In genomic region chr11:94322636-94323035, GRCm38 (mm10) we compare ENCODE assay signal across 10 mouse cellular contexts. TPM values are rescaled to one million over a fixed set of nuclear protein-coding genes. Genes with fewer than 3 reads are reported as not detected.
DNase-seq lines count a peak whose midpoint lies in the region; ATAC-seq and TF ChIP-seq lines count a peak whose summit lies in the region.
"Had no signal": no experiment of that assay in that cellular context is flagged by ENCODE, and none has a peak within 500 bp of the region (broad histone marks: within the 10 kb centered on the region; RNA-seq: fewer than 3 reads in every experiment).

No protein-coding gene starts in this region.

- ATAC-seq in kidney, postnatal 0 days (replicated peaks; ENCODE audit: low FRiP score, low read depth): no peak
- no peak for ATAC-seq in embryonic facial prominence, embryonic 11.5 days (replicated peaks; ENCODE audit: insufficient number of reproducible peaks, low FRiP score, low TSS enrichment, low read depth)
- no peak for ATAC-seq in hindbrain, embryonic 16.5 days
- no peak for ATAC-seq in midbrain, embryonic 16.5 days

- H3K27me3 ChIP-seq in kidney, postnatal 0 days (ENCODE audit: insufficient read depth, low read length): no peaks in the 10 kb centered on the region
- no peaks in the 10 kb centered on the region for H3K27me3 ChIP-seq in embryonic facial prominence, embryonic 11.5 days (ENCODE audit: control insufficient read depth, insufficient read depth, low read length)
- H3K27me3 ChIP-seq in hindbrain, embryonic 16.5 days (replicated peaks; ENCODE audit: control insufficient read depth, insufficient read depth, low read length): no peaks in the 10 kb centered on the region
- no peaks in the 10 kb centered on the region for H3K27me3 ChIP-seq in midbrain, embryonic 16.5 days (ENCODE audit: control insufficient read depth, insufficient read depth, low read depth, low read length)

- peak overlapping the region; percentile 61 for H3K4me2 ChIP-seq in kidney, postnatal 0 days (ENCODE audit: low read length)
- peak overlapping the region; percentile 76 for H3K4me2 ChIP-seq in embryonic facial prominence, embryonic 11.5 days (ENCODE audit: low read depth, low read length)
- H3K4me2 ChIP-seq in hindbrain, embryonic 16.5 days (ENCODE audit: low read length): peak overlapping the region; percentile 64
- H3K4me2 ChIP-seq in midbrain, embryonic 16.5 days (ENCODE audit: low read length): peak overlapping the region; percentile 54

- H3K4me3 ChIP-seq in kidney, postnatal 0 days (replicated peaks; ENCODE audit: low read depth, low read length): peak overlapping the region; percentile 98
- 0 out of 2 replicates have a peak overlapping the region, but pooled peaks have one; percentile 100 for H3K4me3 ChIP-seq in embryonic facial prominence, embryonic 11.5 days (ENCODE audit: low read depth, low read length)
- peak overlapping the region; percentile 99 for H3K4me3 ChIP-seq in hindbrain, embryonic 16.5 days (ENCODE audit: low read length)
- H3K4me3 ChIP-seq in midbrain, embryonic 16.5 days (ENCODE audit: low read depth, low read length): peak overlapping the region; percentile 92

- H3K27ac ChIP-seq in kidney, postnatal 0 days: peak overlapping the region; percentile 99
- no peak overlapping the region for H3K27ac ChIP-seq in embryonic facial prominence, embryonic 11.5 days (replicated peaks; ENCODE audit: low read depth, low read length)
- peak overlapping the region; percentile 89 for H3K27ac ChIP-seq in hindbrain, embryonic 16.5 days (ENCODE audit: low read depth, low read length)
- peak overlapping the region; percentile 98 for H3K27ac ChIP-seq in midbrain, embryonic 16.5 days (ENCODE audit: low read length)

- no peak for DNase-seq in kidney, postnatal 0 days (ENCODE audit: low spot score)
- no peak for DNase-seq in kidney, postnatal 14 days
- peak; percentile 37 for DNase-seq in embryonic facial prominence, embryonic 11.5 days (ENCODE audit: low spot score)
- DNase-seq in urinary bladder, postnatal 14 days (ENCODE audit: low spot score): no peak
- no peak for DNase-seq in right cerebral cortex, postnatal 14 days
- DNase-seq in embryo, embryonic 9.5 days (ENCODE audit: extremely low spot score): no peak
- DNase-seq: adrenal gland, postnatal 25 days; kidney, postnatal 10 days had no signal

- no peak for TF ChIP-seq CTCF in kidney, postnatal 0 days (IDR thresholded peaks at IDR 0.05; ENCODE audit: low read depth)

- H3K36me3 ChIP-seq in kidney, postnatal 0 days (ENCODE audit: insufficient read depth, low read length): no peaks in the 10 kb centered on the region
- no peaks in the 10 kb centered on the region for H3K36me3 ChIP-seq in embryonic facial prominence, embryonic 11.5 days (replicated peaks; ENCODE audit: control insufficient read depth, insufficient read depth, low read depth, low read length)
- no peaks in the 10 kb centered on the region for H3K36me3 ChIP-seq in hindbrain, embryonic 16.5 days (ENCODE audit: control insufficient read depth, insufficient read depth, low read length)
- no peaks in the 10 kb centered on the region for H3K36me3 ChIP-seq in midbrain, embryonic 16.5 days (ENCODE audit: control insufficient read depth, insufficient read depth, low read length)

- WGBS in kidney, postnatal 0 days: 32% methylated on average over 5 of the region's 5 CpGs
- WGBS in embryonic facial prominence, embryonic 11.5 days: 31% methylated on average over 5 of the region's 5 CpGs
- WGBS in hindbrain, embryonic 16.5 days: 48% methylated on average over 5 of the region's 5 CpGs
- whole genome bisulfite sequencing in midbrain, embryonic 16.5 days: 38% methylated on average over 5 of the region's 5 CpGs

- H3K4me1 ChIP-seq in kidney, postnatal 0 days (replicated peaks; ENCODE audit: insufficient read depth, low read length): peaks cover under 1% of the 10 kb centered on the region
- H3K4me1 ChIP-seq in embryonic facial prominence, embryonic 11.5 days (ENCODE audit: control insufficient read depth, insufficient read depth, low read length): no peaks in the 10 kb centered on the region
- peaks cover 31% of the 10 kb centered on the region for H3K4me1 ChIP-seq in hindbrain, embryonic 16.5 days (ENCODE audit: control insufficient read depth, insufficient read depth, low read depth, low read length)
- H3K4me1 ChIP-seq in midbrain, embryonic 16.5 days (ENCODE audit: control insufficient read depth, insufficient read depth, low read length): peaks cover 31% of the 10 kb centered on the region

- no peaks in the 10 kb centered on the region for H3K9me3 ChIP-seq in kidney, postnatal 0 days (replicated peaks; ENCODE audit: low read length)
- H3K9me3 ChIP-seq in embryonic facial prominence, embryonic 11.5 days (replicated peaks; ENCODE audit: control insufficient read depth, low read length): no peaks in the 10 kb centered on the region
- H3K9me3 ChIP-seq in hindbrain, embryonic 16.5 days (ENCODE audit: control insufficient read depth, low read length): no peaks in the 10 kb centered on the region
- H3K9me3 ChIP-seq in midbrain, embryonic 16.5 days (replicated peaks; ENCODE audit: control insufficient read depth, low read length, poor library complexity, severe bottlenecking): no peaks in the 10 kb centered on the region

- H3K9ac ChIP-seq in kidney, postnatal 0 days (ENCODE audit: low read depth, low read length): peak overlapping the region; percentile 99
- H3K9ac ChIP-seq in embryonic facial prominence, embryonic 11.5 days (replicated peaks; ENCODE audit: low read length): peak overlapping the region; percentile 99
- H3K9ac ChIP-seq in hindbrain, embryonic 16.5 days (ENCODE audit: low read depth, low read length): peak overlapping the region; percentile 100
- peak overlapping the region; percentile 98; the same call in 1 of the 2 replicates for H3K9ac ChIP-seq in midbrain, embryonic 16.5 days (ENCODE audit: low read depth, low read length)

RNA-seq across cellular contexts. Expression of gene Luc7l3, which starts 0.8 kb away (rescaled TPM):
- 107 and 108 TPM in 2 replicates for polyA plus RNA-seq in kidney, postnatal 0 days (2015; fragmentation: Nextera tagmentation; extraction: Ambion mirVana)
- polyA plus RNA-seq in embryonic facial prominence, embryonic 11.5 days (2014; fragmentation: Nextera tagmentation; extraction: Ambion mirVana): 114 and 126 TPM in 2 replicates
- polyA plus RNA-seq in hindbrain, embryonic 16.5 days (2015; fragmentation: Nextera tagmentation; extraction: Ambion mirVana): 110 and 113 TPM in 2 replicates
- polyA plus RNA-seq in midbrain, embryonic 16.5 days (2015; fragmentation: Nextera tagmentation; extraction: Ambion mirVana): 142 and 159 TPM in 2 replicates

RNA-seq across cellular contexts. Expression of gene Ankrd40, which starts 5.2 kb away (rescaled TPM):
- 17.9 and 21.9 TPM in 2 replicates for polyA plus RNA-seq in kidney, postnatal 0 days (2015; fragmentation: Nextera tagmentation; extraction: Ambion mirVana)
- polyA plus RNA-seq in embryonic facial prominence, embryonic 11.5 days (2014; fragmentation: Nextera tagmentation; extraction: Ambion mirVana): 19.9 and 23.5 TPM in 2 replicates
- polyA plus RNA-seq in hindbrain, embryonic 16.5 days (2015; fragmentation: Nextera tagmentation; extraction: Ambion mirVana): 9.2 and 9.4 TPM in 2 replicates
- polyA plus RNA-seq in midbrain, embryonic 16.5 days (2015; fragmentation: Nextera tagmentation; extraction: Ambion mirVana): 8.5 and 10.2 TPM in 2 replicates

RNA-seq across cellular contexts. Expression of gene Gm21885, which starts 41.0 kb away (rescaled TPM):
- polyA plus RNA-seq in kidney, postnatal 0 days (2015; fragmentation: Nextera tagmentation; extraction: Ambion mirVana): 0.28 and 0.71 TPM in 2 replicates
- 0.29 TPM in 1 of 2 replicates, not detected in the other for polyA plus RNA-seq in embryonic facial prominence, embryonic 11.5 days (2014; fragmentation: Nextera tagmentation; extraction: Ambion mirVana)
- 0.86 TPM in 1 of 2 replicates, not detected in the other for polyA plus RNA-seq in hindbrain, embryonic 16.5 days (2015; fragmentation: Nextera tagmentation; extraction: Ambion mirVana)
- 0.95 TPM in 1 of 2 replicates, not detected in the other for polyA plus RNA-seq in midbrain, embryonic 16.5 days (2015; fragmentation: Nextera tagmentation; extraction: Ambion mirVana)
